ENCODE assay signal across 14 mouse cellular contexts in the genomic region with DNA sequence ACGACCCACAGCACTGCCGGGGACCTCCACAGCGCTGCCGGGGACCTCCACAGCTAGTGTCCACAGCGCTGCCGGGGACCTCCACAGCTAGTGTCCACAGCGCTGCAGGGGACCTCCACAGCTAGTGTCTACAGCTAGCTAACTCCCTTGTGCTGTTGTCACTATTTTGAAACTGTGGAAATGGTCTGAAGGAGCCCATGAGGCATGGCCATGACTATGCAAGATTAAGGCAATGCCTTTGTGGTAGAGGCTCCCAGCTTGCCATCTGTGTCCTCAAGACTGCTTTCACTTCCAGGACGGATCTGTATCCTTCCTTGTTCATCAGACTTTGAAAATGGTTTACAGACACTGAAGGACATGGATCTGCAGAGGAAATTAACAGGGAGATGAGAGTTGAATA.
"Had no signal": no experiment of that assay in that cellular context is flagged by ENCODE, and none has a peak within 500 bp of the region (broad histone marks: within the 10 kb centered on the region; RNA-seq: fewer than 3 reads in every experiment).

No protein-coding gene starts in this region.

- DNase-seq: kidney, adult 2 months; kidney, postnatal 10 days; kidney, postnatal 4 days; liver; lung, adult 18-20 months; lung, postnatal 10 days; lung, postnatal 4 days; right cerebral cortex, adult 18-20 months; right cerebral cortex, postnatal 14 days; right cerebral cortex, postnatal 4 days; thymus, postnatal 36 days had no signal

- ATAC-seq: intestine, postnatal 0 days; liver, embryonic 12.5 days; midbrain, embryonic 15.5 days had no signal
